Mouse (Mus musculus) forebrain, embryonic 16.5 days (tissue): ENCODE data around the gene Ucn3. TPM values are rescaled to one million over a fixed set of nuclear protein-coding genes. Genes with fewer than 3 reads are reported as not detected.

ENCODE experiments used
- ATAC-seq: fragments of 200-750 bp; cut with Nextera tagmentation; 2 replicates; pipeline ENCODE4 v1.8.0; 2017; ENCODE audit warnings: mild to moderate bottlenecking, moderate library complexity
- H3K27ac ChIP-seq: fragments of 300-500 bp; sonication (generic); 2 replicates; pipeline ENCODE4 v1.5.1; 2014; ENCODE audit warnings: low read length, control low read depth
- H3K27me3 ChIP-seq: fragments of 300-500 bp; sonication (generic); replicated peaks from 2 replicates; pipeline ENCODE4 v1.6.1; 2014; ENCODE audit warnings: low read length; ENCODE audit not compliant: control insufficient read depth, insufficient read depth
- H3K36me3 ChIP-seq: fragments of 300-500 bp; sonication (generic); 2 replicates; pipeline ENCODE4 v1.6.1; 2014; ENCODE audit not compliant: control insufficient read depth, insufficient read depth
- H3K4me1 ChIP-seq: fragments of 300-500 bp; sonication (generic); replicated peaks from 2 replicates; pipeline ENCODE4 v1.6.1; 2014; ENCODE audit warnings: low read length; ENCODE audit not compliant: control insufficient read depth, insufficient read depth
- H3K4me2 ChIP-seq: fragments of 300-500 bp; sonication (generic); 2 replicates; pipeline ENCODE4 v1.6.1; 2014; ENCODE audit warnings: mild to moderate bottlenecking, low read length, control low read depth
- H3K4me3 ChIP-seq: fragments of 300-500 bp; sonication (generic); replicated peaks from 2 replicates; pipeline ENCODE4 v1.5.1; 2014; ENCODE audit warnings: mild to moderate bottlenecking, low read length, control low read depth
- H3K9ac ChIP-seq: fragments of 300-500 bp; sonication (generic); replicated peaks from 2 replicates; pipeline ENCODE4 v1.6.1; 2014; ENCODE audit warnings: low read depth, low read length, control low read depth
- H3K9me3 ChIP-seq: fragments of 300-500 bp; sonication (generic); 2 replicates; pipeline ENCODE4 v1.6.1; 2016; ENCODE audit warnings: low read length; ENCODE audit not compliant: control insufficient read depth
- WGBS: fragments of 180-500 bp; shearing (Covaris S2); extraction: QIAGEN DNeasy Blood & Tissue Kit; methylation state at CpG from one replicate; pipeline ENCODE4 v1.1.7; 2014; 5-methylcytosine and 5-hydroxymethylcytosine counted together
- microRNA-seq: library from miRNA; unstranded; fragments of <30 nt; microRNA quantifications from one replicate; pipeline ENCODE4, GENCODE M21; 2017
- polyA plus RNA-seq: library from polyadenylated mRNA; unstranded; fragments of >200 nt; fragmentation: Nextera tagmentation; extraction: Ambion mirVana; gene quantifications from 2 replicates; pipeline ENCODE4 v1.2.1, GENCODE M21; 2015

Ucn3 gene
- polyA plus RNA-seq, 1 experiment from 2014 or later = 0.56 TPM

- H3K4me3 ChIP-seq = no peak overlapping the region
- no peak overlapping the region for H3K27ac ChIP-seq
- ATAC-seq = no peak
- peaks cover 3% of the 10 kb centered on the region; the same call in 1 of the 2 replicates for H3K4me1 ChIP-seq
- WGBS = 92% methylated on average over 8 of the region's 8 CpGs
- no peaks in the 10 kb centered on the region for H3K9me3 ChIP-seq
- H3K36me3 ChIP-seq = no peaks in the 10 kb centered on the region
- no peaks in the 10 kb centered on the region for H3K27me3 ChIP-seq
- no peak overlapping the region for H3K9ac ChIP-seq
- no peak overlapping the region for H3K4me2 ChIP-seq
Measured at GRCm38 (mm10) chr13:3895397-3895980, 49.7 kb downstream of the Ucn3 start.

DNA sequence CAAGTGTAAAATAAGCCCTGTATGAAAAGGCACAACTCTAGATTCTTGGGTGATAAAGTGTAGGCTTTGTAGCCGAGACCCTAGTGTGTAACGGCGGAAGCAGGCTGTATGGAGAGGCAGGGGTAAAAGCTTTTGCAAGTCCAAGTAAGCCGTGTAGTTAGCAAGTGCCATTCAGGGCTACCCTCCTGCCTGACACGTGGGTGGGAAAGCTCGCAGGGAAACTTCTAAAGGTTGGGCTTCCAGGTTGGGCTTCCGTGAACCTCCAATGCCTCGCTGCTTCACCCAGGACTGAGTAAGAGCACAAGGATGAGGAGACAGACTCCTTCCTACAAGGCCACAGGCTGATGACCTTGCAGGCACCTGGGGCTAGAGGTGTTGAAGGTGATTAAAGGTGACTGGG, 50.6 kb downstream of the Ucn3 start:
- H3K27ac ChIP-seq = no peak overlapping the region
- no peak for ATAC-seq
- no peaks in the 10 kb centered on the region for H3K36me3 ChIP-seq
- no peak overlapping the region for H3K4me2 ChIP-seq
- H3K9ac ChIP-seq = no peak overlapping the region
- 69% methylated on average over 8 of the region's 8 CpGs for WGBS
- no peaks in the 10 kb centered on the region for H3K9me3 ChIP-seq
- H3K4me3 ChIP-seq = no peak overlapping the region
- H3K27me3 ChIP-seq = no peaks in the 10 kb centered on the region
- peaks cover 3% of the 10 kb centered on the region; the same call in 1 of the 2 replicates for H3K4me1 ChIP-seq

- Histone ChIP-seq H3K4me2 (peak overlapping the region; percentile 85), H3K27me3 (no peaks in the 10 kb centered on the region), H3K4me1 (peaks cover 3% of the 10 kb centered on the region; the same call in 1 of the 2 replicates), H3K27ac (no peak overlapping the region), H3K36me3 (no peaks in the 10 kb centered on the region), H3K9ac (peak overlapping the region; percentile 65), H3K4me3 (peak overlapping the region; percentile 64), H3K9me3 (no peaks in the 10 kb centered on the region)
- peak; percentile 100 for ATAC-seq
- under 1% methylated on average over 35 of the region's 35 CpGs for WGBS
Measured at GRCm38 (mm10) chr13:3893126-3893734, 51.9 kb downstream of the Ucn3 start.

DNA sequence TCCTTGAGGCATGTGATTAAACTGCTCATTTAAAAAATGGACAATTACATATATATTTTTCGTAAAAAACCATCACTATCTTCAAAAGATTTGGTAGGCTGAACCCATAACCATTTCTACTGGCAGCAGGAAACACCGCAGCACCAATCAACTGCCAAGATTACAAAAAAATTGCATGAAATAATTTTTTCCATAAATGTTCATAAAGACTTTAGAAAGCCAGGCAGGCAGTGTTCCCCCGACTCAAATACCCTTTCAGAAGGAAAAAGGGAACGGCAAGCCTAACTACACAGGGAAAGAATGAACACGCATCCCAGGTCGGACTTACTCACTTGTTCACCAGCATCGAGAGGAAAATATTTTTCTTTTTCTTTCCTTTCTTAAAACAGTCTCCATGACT, 52.5 kb downstream of the Ucn3 start:
- H3K9me3 ChIP-seq = no peaks in the 10 kb centered on the region
- no peaks in the 10 kb centered on the region for H3K36me3 ChIP-seq
- H3K4me2 ChIP-seq = peak overlapping the region; percentile 30
- WGBS = 18% methylated on average over 7 of the region's 7 CpGs
- no peaks in the 10 kb centered on the region for H3K27me3 ChIP-seq
- no peak for ATAC-seq
- H3K4me1 ChIP-seq = peaks cover 3% of the 10 kb centered on the region; the same call in 1 of the 2 replicates
- no peak overlapping the region for H3K9ac ChIP-seq
- peak overlapping the region; percentile 27 for H3K4me3 ChIP-seq
- no peak overlapping the region for H3K27ac ChIP-seq

DNA sequence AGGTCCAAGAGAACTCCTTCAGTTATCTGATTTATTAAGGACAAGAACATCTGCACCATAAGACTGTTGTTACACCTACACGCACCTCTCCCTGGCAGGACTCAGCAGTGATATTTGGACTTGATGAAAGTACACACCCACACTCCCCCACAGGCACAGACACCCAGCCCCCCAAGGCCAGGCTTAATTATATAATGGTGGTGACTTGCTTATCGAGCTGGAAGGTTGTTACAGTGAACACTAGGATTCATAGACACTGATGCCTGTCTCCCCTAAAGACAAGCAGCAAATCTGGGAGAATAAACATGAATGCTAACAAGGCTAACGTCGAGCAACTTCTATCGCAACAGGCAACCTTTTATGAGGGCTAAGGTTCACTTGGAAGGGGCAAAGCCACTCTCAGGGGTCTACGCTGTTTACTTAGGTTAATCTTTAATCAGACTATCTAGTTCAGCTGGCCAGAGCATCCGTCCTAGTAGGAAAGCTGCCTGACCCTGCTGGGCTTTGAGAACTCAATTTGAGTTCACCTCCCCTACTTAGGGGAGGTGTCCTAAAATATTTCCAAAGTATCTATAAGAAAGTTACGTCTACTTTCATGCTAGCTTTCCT, 53.6 kb downstream of the Ucn3 start:
- no peak overlapping the region for H3K27ac ChIP-seq
- no peak for ATAC-seq
- WGBS = 60% methylated on average over 8 of the region's 8 CpGs
- H3K36me3 ChIP-seq = no peaks in the 10 kb centered on the region
- no peaks in the 10 kb centered on the region for H3K27me3 ChIP-seq
- no peak overlapping the region for H3K4me3 ChIP-seq
- H3K9me3 ChIP-seq = no peaks in the 10 kb centered on the region
- H3K4me2 ChIP-seq = no peak overlapping the region
- H3K4me1 ChIP-seq = peaks cover 3% of the 10 kb centered on the region; the same call in 1 of the 2 replicates
- no peak overlapping the region for H3K9ac ChIP-seq

Small RNA genes within 50 kb of the gene (microRNA-seq; reads per million reads assigned to microRNA genes)
- gene Gm22460 = not detected

Other genes with a start within 250 kb of the Ucn3 start
- not detected in 2 replicates for gene Calml3, start 141.0 kb downstream of the Ucn3 start, polyA plus RNA-seq
- gene Calm4, start 107.6 kb downstream of the Ucn3 start, polyA plus RNA-seq = 0.55 TPM in 1 of 2 replicates, not detected in the other
- gene Calm5, start 91.2 kb downstream of the Ucn3 start, polyA plus RNA-seq = not detected in 2 replicates
- 14.2 and 15.1 TPM in 2 replicates for gene Net1, start 27.1 kb downstream of the Ucn3 start, polyA plus RNA-seq
- 0.10 TPM in 1 of 2 replicates, not detected in the other for gene Tubal3, start 27.1 kb downstream of the Ucn3 start, polyA plus RNA-seq
- 0.71 and 1.0 TPM in 2 replicates for gene Akr1c14, start 103.7 kb upstream of the Ucn3 start, polyA plus RNA-seq
- 0.23 and 0.41 TPM in 2 replicates for gene Akr1c18, start 205.3 kb upstream of the Ucn3 start, polyA plus RNA-seq
- 2.6 and 3.1 TPM in 2 replicates for gene Akr1c13, start 245.8 kb upstream of the Ucn3 start, polyA plus RNA-seq